Mouse (Mus musculus) frontal cortex, postnatal 14 days (tissue): Measurements from ENCODE around the gene Slc10a3.
"Not testable (repeated sequence)": the region's sequence is repeated elsewhere in the genome, so short reads cannot be mapped to it uniquely, and the experiment has no call there.

ENCODE experiments used
- DNase-seq, 2 experiments: peaks; one replicate each; pipeline ENCODE4 v3.0.0; 2022; ENCODE audit warnings: low spot score in 2 of 2

Gene Slc10a3

DNA sequence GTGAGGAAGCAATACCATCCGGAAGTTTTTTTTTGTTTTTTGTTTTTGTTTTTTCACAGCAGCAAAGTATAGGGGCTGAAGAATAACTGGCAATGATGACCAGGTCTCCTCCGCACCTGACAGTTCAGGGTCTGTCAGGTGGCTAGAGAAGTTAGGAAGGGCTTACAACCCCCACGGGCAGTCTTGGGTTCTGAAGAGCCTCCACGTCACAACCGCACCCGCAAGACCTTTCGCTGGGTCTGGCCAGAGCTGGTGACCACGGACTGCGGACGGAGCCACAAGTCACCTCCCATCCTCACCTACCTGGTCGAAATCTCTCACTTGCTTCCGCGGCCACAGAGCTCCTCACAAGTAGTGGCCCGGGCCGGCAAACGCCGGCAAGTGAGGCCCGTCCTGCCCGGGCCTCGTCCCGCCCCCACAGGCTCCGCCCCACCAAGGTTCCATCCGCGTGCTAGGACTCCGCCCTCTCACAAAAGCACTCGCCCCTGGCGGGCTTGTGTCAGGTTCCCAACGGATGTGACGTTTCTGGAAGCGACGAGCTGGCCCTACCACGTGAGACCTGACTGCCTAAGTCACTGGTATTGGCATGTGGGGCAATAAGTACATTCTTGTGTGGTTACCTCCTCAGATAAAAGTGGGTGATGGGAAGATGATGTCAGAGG is at the start of gene Slc10a3, which contains the start of gene Ubl4a:
Gene Slc10a3 (minus strand): TSS at position 462 of the 662 bp plus-strand sequence.
Gene Ubl4a (minus strand): TSS at position 331 of the 662 bp plus-strand sequence.
- peak; percentile 67 to 75 for DNase-seq

DNA sequence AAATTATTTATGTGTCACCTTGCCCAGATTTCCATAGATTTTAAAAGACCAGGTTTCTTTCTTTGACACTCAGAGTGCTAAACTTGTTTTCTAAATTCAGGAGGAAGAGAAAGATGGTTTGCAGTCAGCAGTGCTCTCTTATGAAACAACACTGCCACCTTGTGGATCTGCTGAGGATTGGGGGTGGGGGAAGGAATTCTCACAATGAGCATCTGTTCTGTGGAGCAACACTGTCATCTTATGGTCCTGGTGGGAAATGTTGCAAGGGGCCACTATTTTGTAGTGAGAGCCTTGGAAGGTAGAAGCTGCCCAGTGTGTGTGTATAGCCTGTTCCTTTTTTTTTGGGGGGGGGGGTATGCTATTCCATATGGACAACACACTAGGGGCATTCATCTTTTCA is 40.2 kb upstream of the Slc10a3 start:
- DNase-seq: peak; percentile 38 to 62

DNA sequence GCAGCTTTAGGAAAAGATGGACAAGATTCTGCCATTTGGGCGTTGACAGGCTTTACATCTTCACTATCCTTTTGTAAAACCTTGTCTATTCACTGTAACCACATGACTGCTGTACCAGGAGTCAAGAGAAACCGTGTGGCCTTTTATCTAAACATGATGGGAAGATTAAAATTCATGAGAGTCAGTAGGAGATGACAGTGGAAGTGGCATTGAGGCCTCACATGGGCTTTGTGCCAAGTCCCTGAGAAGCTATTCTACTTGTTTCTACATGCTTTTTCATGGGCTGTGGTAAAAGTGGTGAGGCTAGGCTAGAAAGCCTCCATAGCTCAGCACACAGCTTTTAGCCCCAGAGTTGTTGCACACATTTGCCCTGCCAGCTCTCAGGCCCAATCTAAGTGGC is 35.2 kb upstream of the Slc10a3 start:
- DNase-seq: no peak

DNA sequence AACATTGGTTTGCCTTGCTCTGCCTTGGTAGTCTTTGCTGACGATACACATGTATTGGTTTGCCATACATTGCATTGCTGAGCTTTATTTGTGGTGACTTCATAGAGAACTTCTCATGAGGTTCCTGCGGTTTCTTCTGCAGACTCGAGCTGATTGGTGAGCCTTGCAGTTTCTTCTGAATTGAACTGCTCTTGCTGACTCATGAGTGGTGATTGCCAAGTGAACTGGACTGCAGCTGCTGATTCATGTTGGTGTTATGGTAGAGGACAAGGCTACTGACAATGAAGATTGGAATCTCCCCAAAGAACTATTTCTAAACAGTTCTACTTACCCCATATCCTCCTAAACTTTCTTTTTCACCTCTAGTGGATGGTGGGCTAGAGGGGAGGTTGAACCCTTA is 27.0 kb upstream of the Slc10a3 start:
- DNase-seq: no peak

DNA sequence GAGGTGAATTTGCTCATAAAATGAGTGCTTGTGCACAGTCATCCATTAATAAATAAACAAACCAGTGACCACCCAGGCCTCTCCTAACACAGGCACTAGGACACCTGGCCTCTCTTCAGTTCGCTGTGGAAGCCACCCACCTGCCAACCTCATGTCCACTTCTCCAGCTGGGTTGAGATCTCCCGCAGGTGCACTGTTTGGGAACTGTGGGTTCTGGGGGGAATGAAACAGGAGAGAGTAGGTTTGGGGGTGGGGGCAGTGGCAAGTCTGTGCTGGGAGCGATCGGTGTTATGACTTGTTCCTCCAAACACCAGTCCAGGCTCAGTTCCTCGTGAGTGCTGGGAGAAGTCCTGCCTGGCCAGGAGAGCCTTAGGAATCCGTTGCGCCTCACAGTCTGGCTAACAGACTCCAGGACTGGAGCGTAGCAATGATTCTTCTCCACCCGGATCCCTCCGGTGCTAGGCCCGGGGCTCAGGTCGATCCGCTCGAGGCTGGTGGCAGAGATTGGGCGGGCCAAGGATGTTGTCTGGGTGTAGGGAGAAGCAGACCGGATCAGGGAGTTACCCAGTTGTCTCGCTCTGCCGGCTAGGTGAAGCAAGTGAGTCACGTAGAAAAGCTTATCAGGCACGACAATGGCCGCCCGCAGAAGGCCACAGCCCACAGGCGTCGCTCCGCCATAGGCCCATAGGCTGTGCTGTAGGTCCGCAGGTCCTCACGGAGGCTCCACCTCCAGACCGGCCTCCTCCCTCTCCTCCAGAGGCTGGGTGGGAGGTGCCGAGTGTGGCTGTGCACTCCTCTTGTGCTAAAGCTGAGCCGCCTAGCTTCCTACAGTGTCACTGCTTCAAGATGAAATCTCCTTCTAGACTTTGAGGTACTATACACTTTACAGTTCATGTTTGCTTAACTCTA is 19.6 kb upstream of the Slc10a3 start, which contains the start of the genes Fam3a and Ikbkg:
Gene Fam3a (minus strand): TSS at position 738 of the 909 bp plus-strand sequence.
Gene Ikbkg (plus strand): TSS at position 756 of the 909 bp plus-strand sequence.
- peak; percentile 70 to 73 for DNase-seq

DNA sequence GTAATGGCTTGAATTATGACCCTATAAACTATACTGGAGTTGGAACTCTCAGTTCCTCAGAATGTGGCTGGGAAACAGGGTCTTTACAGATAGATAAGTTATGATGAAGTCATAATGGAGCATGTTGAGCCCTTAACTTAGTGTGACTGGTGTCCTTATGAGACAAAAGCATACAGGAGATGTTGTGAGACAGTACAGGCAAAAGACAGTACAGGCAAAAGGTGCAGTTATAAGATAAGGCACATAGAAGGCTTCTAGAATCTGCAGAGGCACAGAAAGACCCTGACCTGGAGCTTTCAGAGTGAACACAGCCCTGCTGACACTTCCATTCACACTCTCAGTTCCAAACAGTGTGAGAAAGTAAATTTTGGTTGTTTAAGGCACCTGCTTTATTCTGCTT is 15.0 kb upstream of the Slc10a3 start:
- no peak for DNase-seq

DNA sequence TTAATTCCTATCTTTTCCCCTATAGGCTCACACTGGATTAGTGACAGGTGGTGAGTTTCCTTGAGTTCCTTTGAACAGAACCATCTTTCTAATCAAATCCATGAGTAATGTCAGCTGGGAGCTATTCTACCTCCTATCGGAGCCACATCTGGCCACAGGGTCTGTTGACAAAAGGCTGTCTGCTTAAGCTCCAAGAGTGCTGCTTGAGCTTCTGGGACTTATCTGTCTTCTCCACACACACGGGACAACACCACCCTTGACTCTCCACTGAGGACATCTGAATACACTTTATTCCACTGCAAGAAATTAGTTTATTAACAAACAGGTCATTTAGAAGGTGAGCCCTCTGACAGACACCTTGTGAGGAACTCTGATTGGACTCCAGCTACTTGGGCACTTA is 11.3 kb upstream of the Slc10a3 start:
- no peak for DNase-seq

DNA sequence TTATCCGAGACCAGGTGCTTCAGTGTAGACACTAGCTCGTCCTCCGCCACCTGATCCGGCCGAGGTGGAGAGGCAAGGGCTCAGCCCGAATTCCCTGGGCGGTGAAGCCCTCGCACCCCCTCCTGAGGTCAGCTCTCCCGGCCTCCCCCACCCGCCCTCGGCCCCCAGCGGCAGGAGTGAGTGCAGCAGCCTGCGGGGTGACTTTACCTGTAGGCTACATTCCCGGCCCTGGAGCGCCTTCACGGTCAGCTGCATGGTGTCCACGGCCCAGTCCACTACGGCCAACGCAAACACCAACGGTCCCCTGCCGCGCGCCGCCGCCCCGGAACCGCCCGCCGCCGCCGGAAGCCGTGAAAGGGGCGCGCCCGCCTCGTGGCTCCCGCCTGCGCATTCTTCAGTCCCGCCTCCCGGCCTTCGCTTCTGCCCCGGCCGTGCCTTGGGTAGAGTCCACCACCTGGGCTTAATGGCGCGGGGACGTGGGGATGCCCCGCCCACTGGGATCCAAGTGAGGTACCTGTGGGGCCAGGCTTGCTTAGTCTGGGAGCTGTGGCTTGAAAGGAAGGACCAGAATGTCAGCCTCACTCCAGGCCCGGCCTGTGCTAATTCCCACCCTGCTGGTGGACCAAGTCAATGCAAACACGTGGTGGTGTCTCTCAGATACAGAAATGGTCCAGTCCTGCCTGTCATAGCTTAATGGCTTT is 4.8 kb downstream of the Slc10a3 start:
- peak; percentile 33 to 48 for DNase-seq

DNA sequence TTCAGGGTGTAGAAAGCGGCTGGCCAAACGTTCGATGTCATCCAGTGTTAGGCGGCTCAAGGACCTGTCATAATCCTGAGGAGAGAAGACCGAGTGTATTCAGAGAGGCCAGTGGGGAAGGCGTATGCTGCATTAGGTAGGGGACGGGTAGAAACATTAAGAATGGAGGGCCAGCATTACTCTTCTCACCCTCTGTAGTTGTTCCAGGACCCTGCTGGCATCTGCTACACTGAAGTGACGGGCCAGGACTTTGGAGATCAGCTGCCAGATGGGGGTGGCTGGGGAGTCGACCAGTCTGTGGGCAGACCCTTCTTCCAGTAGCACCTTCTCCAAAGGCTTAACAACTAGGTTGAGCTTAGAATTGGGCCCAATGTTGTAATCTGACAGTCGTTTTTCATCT is 5.6 kb downstream of the Slc10a3 start:
- no peak for DNase-seq

DNA sequence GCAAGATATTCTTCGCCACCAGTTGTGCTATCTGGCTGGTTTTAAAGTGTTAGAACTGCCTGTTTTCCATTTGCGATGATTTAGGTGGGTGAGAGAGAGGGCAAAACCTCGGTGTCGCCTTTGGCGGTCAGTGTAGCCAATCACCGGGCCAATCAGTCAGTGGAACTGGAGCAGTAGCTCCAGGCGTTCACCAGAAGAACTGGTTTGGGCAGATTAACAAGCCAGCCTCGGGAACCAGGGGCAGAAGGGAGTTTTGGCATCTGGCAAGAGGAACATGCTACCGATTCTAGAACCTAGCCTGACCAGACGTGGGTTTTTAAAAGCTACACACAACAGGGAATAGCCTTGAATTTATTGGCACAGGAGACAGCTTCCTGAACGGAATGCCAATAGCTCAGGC is 14.0 kb downstream of the Slc10a3 start:
- DNase-seq: no peak

DNA sequence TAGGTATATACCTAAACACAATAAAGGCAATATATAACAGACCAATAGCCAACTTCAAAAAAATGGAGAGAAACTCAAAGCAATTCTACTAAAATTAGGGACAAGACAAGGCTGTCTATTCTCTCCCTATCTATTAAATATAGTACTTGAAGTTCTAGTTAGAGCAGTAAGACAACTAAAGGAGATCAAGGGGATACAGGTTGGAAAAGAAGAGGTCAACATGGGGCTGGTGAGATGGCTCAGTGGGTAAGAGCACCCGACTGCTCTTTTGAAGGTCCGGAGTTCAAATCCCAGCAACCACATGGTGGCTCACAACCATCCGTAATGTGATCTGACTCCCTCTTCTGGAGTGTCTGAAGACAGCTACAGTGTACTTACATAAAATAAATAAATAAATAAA is 16.1 kb downstream of the Slc10a3 start:
- DNase-seq: not testable (repeated sequence)

DNA sequence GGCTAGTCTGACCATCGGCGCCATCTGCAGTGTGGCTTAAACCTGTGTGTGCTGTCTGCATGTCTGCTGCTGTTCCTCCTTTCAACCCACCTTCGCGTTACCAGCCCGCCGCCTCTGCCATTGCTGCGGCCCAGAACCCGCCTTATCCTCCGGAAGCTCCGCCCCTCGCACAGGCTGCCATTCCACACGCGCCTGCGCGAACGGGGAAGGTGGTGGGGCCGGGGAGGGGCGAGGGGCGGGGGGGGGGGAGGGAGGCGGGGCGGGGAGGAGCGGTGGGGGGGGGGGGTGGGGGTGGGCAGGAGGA is 19.7 kb downstream of the Slc10a3 start, which contains the start of gene Lage3:
Gene Lage3 (minus strand): TSS at position 152 of the 304 bp plus-strand sequence.
- DNase-seq: peak; percentile 60 to 72

DNA sequence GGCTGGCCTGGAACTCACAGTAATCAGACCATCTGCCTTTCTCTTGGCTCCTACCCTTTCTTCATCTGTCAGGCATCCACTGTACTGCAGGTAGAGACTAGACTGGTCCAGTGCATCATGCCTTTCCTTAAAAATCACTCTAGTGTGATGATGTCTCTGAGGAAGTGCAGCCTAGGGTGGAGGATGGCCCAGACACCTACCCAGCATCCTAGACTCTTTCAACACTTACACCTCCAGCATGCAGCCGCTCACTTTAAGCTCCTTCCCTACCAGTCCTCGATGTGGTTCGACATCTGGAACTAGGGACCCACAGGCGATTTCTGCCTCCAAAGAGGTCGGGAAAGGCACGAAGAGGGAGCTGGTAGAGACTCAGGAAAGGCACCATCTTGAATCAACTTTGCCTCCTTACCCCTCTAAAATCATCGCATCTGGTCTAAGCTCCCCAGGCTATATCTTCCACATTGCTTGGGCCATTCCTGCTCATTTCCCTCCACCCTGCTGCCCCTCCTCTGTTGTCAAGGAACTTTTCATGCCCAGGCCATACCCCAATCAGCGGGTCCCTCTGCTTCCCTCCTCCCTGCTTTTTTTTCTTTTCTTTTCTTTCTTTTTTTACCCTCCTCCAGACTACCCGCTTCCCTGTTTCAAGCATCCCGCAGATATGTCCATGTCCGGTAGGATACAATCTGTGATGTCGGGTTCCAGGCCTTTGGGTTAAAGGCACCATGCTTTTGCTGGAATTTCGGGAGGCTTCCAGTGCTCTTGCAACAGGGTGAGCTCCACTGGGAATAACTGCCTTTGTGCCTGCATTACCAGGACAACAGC is 20.3 kb downstream of the Slc10a3 start:
- DNase-seq: no peak

DNA sequence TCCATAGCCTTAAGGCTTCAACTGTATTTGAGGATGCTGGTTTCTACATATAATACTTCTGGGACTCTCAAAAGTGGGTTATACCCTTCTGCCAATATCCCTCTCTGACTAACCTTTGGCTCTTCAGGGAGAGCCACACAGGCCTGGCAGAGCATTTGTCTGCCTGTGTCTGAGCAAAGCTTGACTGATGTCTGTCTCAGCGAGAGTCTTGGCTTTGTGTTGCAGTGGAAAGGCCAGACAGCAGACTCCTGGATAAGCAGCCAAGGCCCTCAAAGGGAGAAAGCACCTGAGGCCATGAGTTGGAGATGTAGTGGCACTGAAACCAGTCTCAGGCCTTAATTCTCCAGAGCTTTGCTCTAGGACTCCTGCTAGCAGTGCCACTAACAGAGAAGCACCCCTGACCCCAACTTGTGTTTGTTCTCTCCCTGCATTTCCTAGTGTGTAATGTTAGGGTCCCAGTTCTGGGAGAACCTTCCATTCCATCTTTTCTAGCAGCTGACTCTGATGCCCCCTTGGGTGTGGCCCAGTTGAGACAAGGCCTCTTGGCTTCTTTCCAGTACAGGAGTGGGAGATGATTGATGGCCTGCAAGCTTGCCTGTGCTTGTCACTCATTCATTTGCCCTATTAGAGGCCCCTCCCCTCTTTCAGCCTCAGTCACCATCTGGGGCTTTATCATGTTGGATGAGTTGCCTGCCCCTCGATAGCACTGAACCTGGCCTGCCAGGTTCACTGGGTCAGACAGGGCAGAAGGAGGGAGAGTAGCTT is 42.8 kb downstream of the Slc10a3 start:
- DNase-seq: no peak

DNA sequence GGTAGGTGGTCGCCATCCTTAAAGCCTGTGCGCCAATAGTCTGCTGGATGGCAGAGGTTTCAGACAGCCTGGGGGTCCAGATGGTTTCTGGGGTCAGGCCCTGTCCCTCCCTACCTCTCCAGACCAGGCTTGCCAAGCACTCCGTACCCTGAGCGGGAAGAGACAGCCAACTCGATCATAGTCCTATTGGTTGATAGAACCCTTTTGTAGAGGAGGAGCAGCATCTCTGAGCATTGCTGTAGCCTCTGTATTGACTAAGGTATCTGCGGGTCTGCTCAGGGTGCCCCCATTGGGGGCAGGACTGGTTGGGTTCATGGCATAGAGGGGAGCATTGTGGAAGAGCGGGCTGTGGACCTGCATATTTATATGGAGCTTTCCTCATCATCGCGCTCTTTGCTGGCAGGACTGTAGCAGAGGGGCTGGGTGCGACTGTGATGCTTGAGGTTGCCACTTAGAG is 43.9 kb downstream of the Slc10a3 start:
- DNase-seq: no peak

DNA sequence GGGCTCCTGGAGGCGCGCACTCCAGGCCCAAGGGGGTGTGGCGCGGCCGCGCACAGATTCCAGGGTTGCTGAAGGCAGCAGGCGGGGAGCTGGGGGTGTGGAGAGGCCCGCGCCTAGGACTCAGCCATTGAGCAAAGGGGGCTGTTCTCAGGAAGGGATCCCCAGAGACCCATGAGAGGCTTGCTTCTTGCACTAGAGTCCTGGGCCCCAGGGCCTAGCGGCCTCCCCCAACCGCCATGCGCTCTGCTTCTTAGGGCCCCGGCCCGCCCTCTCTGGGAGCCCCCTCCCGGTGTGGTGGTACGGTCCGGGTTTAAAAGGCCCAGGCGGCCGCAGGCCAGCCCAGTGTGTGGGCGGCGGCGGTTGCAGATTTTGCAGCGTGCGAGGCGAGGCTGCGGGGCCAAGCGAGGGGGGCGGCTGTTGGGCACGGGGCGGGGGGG is 44.4 kb downstream of the Slc10a3 start, which contains the start of gene Plxna3:
Gene Plxna3 (plus strand): TSS at position 342 of the 437 bp plus-strand sequence.
- peak; percentile 23 to 54 for DNase-seq
